Mouse (Mus musculus): ENCODE measurements around the gene Osgin1.

The Osgin1 gene

DNA sequence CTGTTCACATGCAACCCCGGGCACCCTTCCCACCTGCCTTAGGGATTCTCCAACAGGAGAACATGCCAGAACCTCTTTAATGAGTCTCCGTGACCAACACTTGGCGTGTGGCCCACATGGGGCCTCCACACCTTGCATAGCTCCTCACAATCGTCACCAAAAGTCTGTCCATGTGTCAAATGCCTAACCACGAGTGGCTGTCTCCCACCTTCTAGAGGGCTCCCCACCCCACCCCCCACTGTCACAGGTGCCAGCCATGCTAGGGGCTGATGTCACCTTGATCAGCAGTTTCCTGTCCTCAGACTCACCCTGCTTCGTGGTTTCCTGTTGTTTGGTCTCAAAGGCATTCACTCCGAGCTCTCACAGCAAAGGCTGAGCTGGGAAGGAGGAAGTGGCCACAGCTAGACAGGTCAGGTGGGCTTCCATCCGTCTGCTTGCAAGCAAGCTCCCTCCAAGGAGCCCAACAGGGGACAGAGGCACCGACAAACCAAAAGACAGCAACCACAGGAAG is 10.2 kb upstream of the Osgin1 start:
- DNase-seq (ENCODE audit: extremely low read depth, low read depth, low spot score): no peak

GRCm38 (mm10) chr8:119424199-119424733 is 9.7 kb upstream of the Osgin1 start:
- no peak for DNase-seq (ENCODE audit: extremely low read depth, low read depth, low spot score)

- DNase-seq (ENCODE audit: extremely low read depth, low read depth, low spot score): no peak
Measured at GRCm38 (mm10) chr8:119424740-119425139, 9.2 kb upstream of the Osgin1 start.

DNA sequence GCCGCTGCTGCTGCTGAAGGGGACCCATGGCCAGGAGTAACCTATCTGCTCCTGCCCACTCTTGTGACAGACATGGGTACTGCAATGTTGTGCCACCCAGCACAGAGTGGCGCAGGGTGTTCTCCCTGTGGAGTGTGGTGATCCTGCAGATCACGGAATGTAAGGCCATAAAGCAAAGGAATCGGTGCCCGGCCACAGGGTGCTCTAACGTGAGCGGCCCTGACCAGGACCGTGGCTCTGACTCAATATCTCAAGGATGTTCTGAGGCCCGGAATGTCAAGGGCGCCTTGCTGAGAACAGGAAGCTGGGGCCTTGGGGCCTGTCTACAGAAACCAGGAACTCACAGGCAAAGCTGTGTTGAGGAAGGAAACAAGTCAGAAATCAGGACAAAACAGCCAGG is 8.4 kb upstream of the Osgin1 start:
- DNase-seq (ENCODE audit: extremely low read depth, low read depth, low spot score): no peak

GRCm38 (mm10) chr8:119426069-119426735 is 7.7 kb upstream of the Osgin1 start:
- no peak for DNase-seq (ENCODE audit: extremely low read depth, low read depth, low spot score)

DNA sequence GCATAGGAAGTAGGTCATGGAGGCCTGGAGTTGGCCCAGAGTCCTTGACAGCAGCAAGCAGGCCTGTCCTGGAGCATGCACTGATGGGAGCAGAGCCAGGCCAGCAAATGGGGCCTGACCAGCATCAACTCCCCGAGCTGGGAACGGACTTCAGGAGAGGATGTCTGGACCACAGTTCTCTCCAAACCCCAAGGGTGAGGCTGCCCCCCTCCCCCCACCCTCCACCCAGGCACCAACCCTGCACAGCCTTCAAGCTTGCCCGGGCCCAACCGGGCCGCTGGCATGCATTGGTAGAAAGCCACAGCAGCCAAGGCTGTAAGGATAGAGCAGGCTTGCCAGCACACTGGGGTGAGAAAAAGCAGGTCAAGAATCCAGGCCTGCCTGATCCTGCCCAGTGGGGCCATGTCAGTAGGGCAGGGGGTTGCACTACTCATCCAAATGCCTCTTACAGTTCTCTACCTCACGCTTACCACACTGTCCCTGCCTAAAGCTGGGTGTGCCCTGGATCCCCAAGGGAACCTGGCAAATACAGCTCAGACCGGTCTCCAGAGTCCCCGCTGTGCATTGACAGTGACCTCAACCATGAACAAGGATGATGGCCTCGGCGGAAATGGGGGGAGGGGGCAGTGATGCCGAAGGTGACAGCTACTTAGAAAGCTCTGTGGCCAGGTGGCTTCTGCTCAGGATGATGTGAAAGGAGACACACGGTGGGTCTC is 6.1 kb upstream of the Osgin1 start:
- peak; percentile 80 for DNase-seq (ENCODE audit: extremely low read depth, low read depth, low spot score)

DNA sequence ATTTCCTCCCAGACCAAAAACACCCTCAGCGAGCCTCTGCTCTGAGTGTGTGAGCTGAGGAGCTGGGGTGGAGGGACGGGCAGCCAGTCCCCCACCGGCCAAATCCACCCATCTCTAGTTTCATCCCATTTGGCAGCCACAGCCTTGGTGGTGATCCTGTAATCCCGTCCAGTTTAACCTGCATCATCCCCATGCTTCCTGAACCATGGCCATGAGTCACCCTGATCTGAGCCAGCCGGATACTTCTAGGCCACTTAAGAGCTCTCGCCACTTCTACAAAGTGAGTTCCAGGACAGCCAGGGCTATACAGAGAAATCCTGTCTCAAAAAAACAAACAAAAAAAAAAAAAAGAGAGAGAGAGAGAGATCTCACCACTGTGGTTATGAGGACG is 5.6 kb upstream of the Osgin1 start:
- DNase-seq (ENCODE audit: extremely low read depth, low read depth, low spot score): no peak

DNA sequence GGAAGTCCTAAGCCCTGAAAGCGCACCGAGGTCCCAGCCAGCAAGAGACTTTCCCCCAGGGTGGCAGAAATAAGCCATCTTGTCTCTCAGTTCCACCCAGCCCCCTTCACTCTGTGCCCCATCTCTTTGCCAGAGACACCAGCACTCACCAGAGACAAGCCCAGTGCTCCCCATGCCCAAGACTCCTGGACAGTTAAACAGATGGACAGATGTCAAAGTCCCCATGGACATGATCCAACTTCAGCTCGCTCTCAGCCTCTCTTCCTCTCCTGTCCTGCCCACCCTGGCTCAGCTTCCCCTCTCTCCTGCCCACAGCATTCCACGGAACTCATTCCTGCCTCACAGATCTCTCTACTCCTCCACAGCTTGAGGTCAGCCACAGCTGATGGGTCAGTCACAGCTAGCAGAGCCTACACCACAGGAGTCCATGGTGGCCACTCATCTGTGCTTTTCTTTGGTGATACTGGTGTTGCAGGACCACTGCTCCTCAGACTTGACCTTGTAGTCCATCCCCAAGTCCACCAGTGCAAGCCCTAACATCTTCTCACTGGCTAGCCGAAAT is 5.1 kb upstream of the Osgin1 start:
- no peak for DNase-seq (ENCODE audit: extremely low read depth, low read depth, low spot score)

DNA sequence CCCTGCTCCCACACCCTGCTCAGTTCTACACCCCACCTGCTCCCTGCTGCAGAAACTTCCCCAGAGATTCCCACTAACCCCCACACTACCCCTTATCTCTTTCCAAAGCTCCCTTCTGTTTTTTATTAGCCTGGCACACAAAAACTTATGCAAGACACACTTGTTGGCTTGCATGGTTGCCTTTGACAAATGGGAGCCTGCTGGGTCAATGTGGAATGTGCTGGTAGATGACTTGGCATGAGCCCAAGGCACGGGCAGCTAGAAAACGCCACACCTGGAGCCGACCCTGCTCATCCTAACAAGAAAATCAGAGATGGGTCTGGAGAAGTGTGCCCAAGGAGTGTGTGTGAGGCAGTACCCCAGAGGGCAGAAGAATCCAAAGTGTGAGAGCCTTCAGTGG is 4.4 kb upstream of the Osgin1 start:
- DNase-seq (ENCODE audit: extremely low read depth, low read depth, low spot score): no peak

- no peak for DNase-seq (ENCODE audit: extremely low read depth, low read depth, low spot score)
Measured at GRCm38 (mm10) chr8:119430250-119430649, 3.7 kb upstream of the Osgin1 start.

DNA sequence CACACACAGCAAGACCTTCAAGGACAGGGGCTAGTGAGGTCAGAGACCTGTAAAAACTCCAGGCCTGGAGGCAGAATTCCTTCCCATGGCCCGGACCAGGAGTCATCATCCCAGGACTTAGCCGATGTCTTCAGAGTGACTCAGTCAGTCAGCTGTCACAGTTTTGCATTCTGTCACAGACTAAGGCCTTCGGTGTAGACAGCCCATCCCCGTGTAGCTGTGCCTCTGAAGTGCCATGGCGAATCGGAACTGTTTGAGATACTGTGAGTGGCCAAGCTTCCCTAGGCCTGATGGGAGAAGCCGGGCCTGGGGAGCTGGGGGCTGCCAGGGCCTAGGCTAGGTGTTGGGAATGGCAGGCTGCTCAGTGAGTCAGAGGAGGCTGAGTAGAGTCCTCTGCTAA is 3.2 kb upstream of the Osgin1 start:
- no peak for DNase-seq (ENCODE audit: extremely low read depth, low read depth, low spot score)

GRCm38 (mm10) chr8:119432372-119432771 is 1.6 kb upstream of the Osgin1 start:
- DNase-seq (ENCODE audit: extremely low read depth, low read depth, low spot score): no peak

GRCm38 (mm10) chr8:119434569-119434968 is 645 bp downstream of the Osgin1 start:
- DNase-seq (ENCODE audit: extremely low read depth, low read depth, low spot score): no peak

DNA sequence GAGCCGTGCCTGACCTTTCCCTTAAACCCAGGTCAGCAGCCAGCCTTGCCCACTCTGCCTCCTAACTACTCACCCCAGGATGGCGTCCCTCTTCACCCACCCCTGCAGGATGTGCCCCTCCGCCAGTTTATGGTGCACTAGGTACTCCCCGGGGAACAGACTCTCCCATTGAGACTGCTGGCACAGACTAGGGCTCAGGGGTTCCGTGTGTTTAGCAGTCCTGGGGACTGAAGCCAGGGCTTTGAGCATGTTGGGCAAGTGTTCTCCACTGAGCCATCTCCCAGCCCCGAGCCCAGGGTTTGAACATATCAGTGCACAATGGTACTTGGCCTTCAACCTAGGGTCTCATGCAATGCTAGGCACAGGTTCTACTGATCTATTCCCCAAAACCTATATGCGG is 1.6 kb downstream of the Osgin1 start:
- no peak for DNase-seq (ENCODE audit: extremely low read depth, low read depth, low spot score)

- no peak for DNase-seq (ENCODE audit: extremely low read depth, low read depth, low spot score)
Measured at GRCm38 (mm10) chr8:119436331-119436730, 2.4 kb downstream of the Osgin1 start.

GRCm38 (mm10) chr8:119436933-119437332 is 3.0 kb downstream of the Osgin1 start:
- DNase-seq (ENCODE audit: extremely low read depth, low read depth, low spot score): no peak

- no peak for DNase-seq (ENCODE audit: extremely low read depth, low read depth, low spot score)
Measured at GRCm38 (mm10) chr8:119437506-119437905, 3.6 kb downstream of the Osgin1 start.

DNA sequence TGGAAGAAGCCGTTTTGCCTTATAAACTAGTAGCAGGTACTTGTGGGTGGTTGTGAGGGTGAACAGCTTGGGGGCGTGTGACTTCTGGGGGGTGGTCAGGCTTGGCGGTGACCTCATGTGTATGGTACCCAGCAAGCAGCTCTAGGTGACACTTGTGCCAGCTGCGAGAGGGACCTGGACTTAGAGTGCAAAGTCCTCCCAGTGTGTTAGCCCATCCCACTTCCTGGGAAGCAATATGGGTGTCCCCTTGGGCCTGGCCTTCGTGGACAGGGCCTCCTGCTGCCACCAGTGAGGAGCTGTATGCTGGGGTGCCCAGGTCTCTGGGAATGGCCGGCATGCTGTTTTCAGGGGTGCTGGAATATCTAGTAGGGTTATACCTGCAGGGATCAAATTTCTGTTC is 5.0 kb downstream of the Osgin1 start:
- no peak for DNase-seq (ENCODE audit: extremely low read depth, low read depth, low spot score)

DNA sequence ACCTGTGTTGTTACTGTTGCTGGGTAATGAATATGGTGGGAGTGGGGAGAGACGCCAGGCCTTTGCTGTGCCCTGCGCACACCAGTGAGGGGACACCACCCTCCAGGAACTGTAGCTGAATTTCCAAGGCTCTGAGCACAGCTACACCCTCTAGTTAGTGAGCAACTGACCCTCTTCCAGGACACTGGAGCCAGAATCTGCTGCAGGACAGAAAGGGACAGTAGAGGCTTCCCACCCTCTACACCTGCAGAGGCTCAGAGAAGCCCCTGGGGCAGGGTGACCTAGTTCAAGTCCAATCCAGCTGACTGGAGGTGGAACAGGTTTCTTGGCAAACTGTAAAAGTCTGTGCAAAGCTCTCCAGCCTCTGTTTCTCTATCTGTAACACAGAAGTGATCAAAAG is 5.5 kb downstream of the Osgin1 start:
- no peak for DNase-seq (ENCODE audit: extremely low read depth, low read depth, low spot score)

GRCm38 (mm10) chr8:119439893-119440249 is 5.9 kb downstream of the Osgin1 start:
- no peak for DNase-seq (ENCODE audit: extremely low read depth, low read depth, low spot score)

DNA sequence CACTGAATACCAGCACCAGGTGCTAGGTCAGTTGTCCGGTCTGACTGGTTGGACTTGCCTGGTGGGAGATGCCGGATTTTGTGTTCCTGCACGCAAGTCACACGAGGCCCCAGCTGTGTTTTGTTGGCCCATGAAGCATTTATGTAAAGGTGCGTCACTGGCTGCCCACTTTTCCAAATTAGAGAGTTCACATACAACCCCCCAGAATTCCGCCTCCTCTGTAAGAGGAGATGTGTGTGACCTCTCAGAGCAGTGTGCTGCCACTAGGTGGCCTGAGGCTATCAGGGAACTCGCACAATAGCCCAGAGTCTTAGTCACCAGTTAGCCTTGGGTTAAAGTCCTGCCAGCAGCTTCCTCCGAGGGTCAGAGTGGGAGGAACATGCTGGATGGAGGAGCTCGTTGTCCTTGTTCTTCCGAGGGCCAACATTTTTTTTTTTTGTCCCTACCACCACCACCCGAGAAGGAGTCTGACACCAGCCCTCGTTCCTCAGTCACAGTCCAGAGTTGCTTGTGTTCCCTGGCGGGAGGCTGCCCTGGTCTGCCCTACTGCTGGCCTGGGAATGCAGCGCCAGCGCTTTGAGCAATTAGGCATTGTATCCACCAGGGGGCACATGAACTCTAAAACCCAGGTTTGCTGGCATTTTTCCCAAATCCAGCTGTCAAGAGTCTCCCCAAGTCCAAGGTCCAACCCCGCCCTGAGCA is 6.5 kb downstream of the Osgin1 start:
- DNase-seq (ENCODE audit: extremely low read depth, low read depth, low spot score): peak; percentile 89

GRCm38 (mm10) chr8:119440952-119441270 is 7.0 kb downstream of the Osgin1 start:
- DNase-seq (ENCODE audit: extremely low read depth, low read depth, low spot score): no peak

Measured in fat pad, adult 2 months (tissue).